Mouse (Mus musculus): ENCODE data around the gene Mcpt2.
"Not testable (repeated sequence)": the region's sequence is repeated elsewhere in the genome, so short reads cannot be mapped to it uniquely, and the experiment has no call there.

Gene Mcpt2

DNA sequence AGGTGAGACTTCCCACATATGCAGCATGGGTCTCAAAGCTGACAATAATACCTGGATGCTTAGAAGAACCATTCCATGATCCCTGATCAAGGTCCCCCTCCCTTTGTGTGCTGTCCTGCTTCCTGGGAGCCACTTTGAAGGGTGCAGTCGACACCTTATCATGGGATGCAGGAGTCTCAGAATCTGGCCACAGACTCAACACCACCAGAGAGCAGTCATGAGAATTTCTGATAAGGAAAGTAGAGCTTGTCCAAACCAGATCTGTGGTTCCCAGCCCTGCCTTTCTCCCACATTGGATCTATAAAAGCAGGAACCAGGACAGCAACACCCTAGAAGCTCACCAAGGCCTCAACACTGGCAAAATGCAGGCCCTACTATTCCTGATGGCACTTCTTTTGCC is at the start of gene Mcpt2:
TSS of gene Mcpt2 (plus strand) at position 250 of the 400 bp plus-strand sequence.
- not testable (repeated sequence) for DNase-seq (ENCODE audit: low spot score)

DNA sequence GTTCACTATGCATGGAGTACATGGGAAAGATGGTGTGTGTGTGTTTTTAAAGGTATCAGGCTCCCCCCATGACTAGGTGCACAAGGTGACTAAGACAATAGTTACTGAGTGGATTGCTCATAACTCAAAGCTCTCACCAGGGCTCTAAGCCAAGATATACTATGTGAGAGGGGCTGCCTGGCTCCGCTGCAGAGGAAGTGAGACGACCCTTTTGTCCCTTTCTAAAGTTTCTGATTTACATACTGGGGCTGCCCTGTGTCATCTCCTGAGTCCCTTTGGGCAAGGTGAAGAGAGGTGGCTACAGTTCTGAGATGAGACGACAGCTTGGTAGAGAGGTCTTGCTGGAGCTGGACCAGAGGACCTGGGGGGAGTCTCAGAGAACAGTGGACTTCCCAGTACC is 28.7 kb upstream of the Mcpt2 start:
- DNase-seq (ENCODE audit: low spot score), result no peak

DNA sequence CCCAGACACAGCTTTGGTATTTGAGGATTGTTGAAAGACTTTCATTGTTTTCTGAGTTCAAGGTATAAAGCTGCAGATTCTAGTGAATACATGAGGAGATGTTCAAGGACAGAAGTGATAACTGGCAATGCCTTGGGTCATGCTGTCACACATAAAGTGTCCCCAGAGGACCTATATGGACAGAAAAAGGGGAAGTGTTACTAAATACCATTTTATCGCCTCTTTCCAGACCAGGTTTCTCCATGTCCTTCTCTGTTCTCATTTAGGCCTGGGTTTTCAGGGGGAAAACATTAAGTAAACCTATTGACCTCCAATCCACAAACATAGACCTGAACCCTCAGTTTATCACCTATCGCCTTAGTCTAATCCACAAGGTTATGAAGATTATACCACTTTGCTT is 27.9 kb upstream of the Mcpt2 start:
- DNase-seq (ENCODE audit: low spot score), result no peak

DNA sequence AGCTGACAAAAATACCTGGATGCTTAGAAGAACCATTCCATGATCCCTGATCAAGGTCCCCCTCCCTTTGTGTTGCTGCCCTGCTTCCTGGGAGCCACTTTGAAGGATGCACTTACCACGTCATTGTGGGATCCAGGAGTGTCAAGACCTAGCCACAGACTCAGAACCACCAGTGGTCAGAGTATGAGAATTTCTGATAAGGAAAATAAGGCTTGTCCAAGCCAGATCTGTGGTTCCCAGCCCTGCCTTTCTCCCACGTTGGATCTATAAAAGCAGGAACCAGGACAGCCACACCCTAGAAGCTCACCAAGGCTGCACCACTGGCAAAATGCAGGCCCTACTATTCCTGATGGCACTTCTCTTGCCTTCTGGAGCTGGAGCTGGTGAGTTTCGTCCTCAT is 24.2 kb upstream of the Mcpt2 start, which contains the start of gene Mcpt1:
TSS of gene Mcpt1 (plus strand) at position 301 of the 400 bp plus-strand sequence.
- DNase-seq (ENCODE audit: low spot score), result not testable (repeated sequence)

DNA sequence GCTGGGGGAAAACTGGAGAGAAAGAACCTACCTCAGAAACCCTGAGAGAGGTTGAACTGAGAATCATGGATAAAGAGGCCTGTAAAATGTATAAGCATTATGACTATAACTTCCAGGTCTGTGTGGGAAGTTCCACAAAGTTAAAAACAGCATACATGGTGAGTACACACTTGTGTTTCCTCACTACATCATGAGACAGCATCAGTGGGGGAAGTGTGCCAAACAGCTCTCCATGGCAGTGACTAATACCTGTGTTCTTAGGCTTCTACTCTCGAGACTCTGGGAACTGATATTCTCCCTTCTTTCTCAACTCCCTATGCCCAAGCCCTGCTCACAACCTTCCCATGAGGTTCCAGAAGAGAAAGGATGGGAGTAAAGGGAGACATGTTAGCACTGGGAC is 22.4 kb upstream of the Mcpt2 start:
- DNase-seq (ENCODE audit: low spot score), result no peak

- not testable (repeated sequence) for DNase-seq (ENCODE audit: low spot score)
Measured at GRCm38 (mm10) chr14:56021305-56021704, 20.5 kb upstream of the Mcpt2 start.

DNA sequence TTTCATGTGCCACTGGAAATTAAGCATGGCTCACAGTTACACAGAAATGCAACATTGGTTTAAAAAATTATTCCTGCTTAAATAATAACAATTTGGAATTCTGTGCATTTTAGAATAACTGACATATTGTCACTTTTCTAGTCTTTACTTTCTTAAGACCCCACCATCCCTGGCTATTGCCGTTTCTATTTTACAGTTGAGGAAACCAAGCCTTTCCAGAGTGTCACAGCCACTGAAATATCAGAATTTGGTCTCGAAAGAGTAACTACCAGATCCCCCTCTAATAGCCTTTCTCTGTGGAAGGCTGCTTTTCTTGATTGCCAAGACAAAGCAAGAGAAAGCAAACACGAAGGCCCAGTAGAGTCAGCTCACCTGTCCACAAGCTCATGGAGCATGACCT is 11.4 kb upstream of the Mcpt2 start, which contains the start of gene Mcpt9:
TSS of gene Mcpt9 (minus strand) at position 101 of the 400 bp plus-strand sequence.
- DNase-seq (ENCODE audit: low spot score), result not testable (repeated sequence)

DNA sequence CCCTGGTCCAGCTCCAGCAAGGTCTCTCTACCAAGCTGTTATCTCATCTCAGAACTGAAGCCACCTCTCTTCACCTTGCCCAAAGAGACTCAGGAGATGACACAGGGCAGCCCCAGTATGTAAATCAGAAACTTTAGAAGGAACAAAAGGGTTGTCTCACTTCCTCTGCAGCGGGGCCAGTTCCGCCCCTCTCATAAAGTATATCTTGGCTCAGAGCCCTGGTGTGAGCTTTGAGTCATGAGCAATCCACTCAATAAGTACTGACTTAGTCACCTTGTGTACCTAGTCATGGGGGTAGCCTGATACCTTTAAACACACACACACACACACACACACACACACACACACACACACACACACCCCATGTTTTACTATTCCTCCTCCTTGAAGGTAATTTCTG is 7.4 kb upstream of the Mcpt2 start:
- no peak for DNase-seq (ENCODE audit: low spot score)

DNA sequence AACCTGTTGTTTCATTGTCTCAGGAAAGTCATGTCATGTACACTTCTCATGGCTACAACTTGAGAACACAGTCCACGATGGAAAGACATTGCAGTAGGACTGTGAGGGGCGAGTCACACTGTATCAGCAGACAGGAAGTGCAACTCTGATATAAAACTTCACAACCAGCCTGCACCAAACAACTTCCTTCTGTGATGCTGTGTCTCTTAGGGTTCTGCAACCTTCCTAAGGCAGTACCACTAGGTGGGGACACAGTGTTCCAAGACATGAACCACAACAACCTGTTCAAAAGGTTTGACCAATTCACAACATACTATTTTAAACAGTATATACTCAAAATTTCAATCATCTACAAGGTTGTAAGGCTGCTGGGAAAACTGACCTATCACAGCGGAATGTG is 13.6 kb downstream of the Mcpt2 start:
- DNase-seq (ENCODE audit: low spot score), result no peak

DNA sequence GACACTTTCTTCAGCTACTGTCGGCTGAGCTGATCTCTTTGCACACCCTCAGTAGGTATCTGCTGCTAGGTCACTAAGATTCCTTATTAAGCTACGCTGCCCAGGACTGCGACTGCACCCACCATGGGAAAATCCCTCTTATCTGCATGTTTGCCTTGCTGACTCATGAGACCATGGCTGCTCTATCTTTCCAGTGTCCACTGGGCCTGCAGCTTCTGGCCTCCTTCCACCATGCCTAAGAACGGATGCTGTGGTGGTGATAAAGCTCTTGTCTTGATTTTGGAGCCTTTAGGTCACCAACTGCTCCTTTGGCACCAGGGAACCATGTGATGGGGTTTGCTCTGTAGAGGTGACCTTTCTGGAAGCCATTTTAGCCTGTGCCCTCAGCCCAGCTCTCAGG is 15.9 kb downstream of the Mcpt2 start:
- DNase-seq (ENCODE audit: low spot score), result no peak

GRCm38 (mm10) chr14:56062213-56062612 is 20.4 kb downstream of the Mcpt2 start, which contains the start of gene Mcpt4:
Mcpt4 (minus strand) TSS chr14:56062313.
- DNase-seq (ENCODE audit: low spot score), result not testable (repeated sequence)

- DNase-seq (ENCODE audit: low spot score), result no peak
Measured at GRCm38 (mm10) chr14:56082016-56082415, 40.2 kb downstream of the Mcpt2 start.

- DNase-seq (ENCODE audit: low spot score), result no peak
Measured at GRCm38 (mm10) chr14:56085167-56085566, 43.3 kb downstream of the Mcpt2 start, which contains the start of gene Mcpt8. Mcpt8 (minus strand) TSS chr14:56085273.

DNA sequence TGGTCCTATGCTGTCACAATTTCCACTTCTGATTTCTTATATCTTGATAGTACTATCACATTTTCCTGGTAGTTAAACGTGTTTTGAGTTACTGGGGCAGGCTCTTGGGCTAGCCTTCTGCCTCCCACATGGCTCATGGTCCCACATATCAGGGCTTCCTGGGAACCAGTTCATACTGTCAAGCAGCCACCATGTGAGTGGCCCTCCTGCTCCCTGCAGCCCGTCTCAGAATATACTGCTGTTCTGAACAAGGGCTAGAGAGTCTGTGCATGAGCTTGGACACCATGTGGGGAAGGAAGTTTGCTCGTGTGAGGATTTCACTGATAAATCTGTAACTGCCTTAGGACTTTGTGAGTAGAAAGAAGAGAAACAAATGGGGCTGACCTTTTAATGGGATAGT is 44.9 kb downstream of the Mcpt2 start:
- DNase-seq (ENCODE audit: low spot score), result no peak

- no peak for DNase-seq (ENCODE audit: low spot score)
Measured at GRCm38 (mm10) chr14:56093353-56093752, 51.5 kb downstream of the Mcpt2 start.

Measured in yolk sac, embryonic 10.5 days (tissue).